Mouse (Mus musculus) embryonic facial prominence, embryonic 11.5 days (tissue): ENCODE results near the gene Sall1. TPM values are rescaled to one million over a fixed set of nuclear protein-coding genes. Genes with fewer than 3 reads are reported as not detected.

Source experiments
- ATAC-seq: fragments of 200-750 bp; cut with Nextera tagmentation; replicated peaks from 2 replicates; pipeline ENCODE4 v1.8.0; 2017; ENCODE audit warnings: low read depth; ENCODE audit not compliant: insufficient number of reproducible peaks, low FRiP score, low TSS enrichment
- DNase-seq: peaks from one replicate; pipeline ENCODE4 v3.0.0-alpha.2; 2015; ENCODE audit warnings: low spot score
- H3K27ac ChIP-seq: fragments of 300-500 bp; sonication (generic); replicated peaks from 2 replicates; pipeline ENCODE4 v1.5.1; 2014; ENCODE audit warnings: mild to moderate bottlenecking, low read depth, low read length, control low read depth
- H3K27me3 ChIP-seq: fragments of 300-500 bp; sonication (generic); 2 replicates; pipeline ENCODE4 v1.6.1; 2014; ENCODE audit warnings: mild to moderate bottlenecking, low read length, moderate library complexity, mixed read lengths; ENCODE audit not compliant: control insufficient read depth, insufficient read depth
- H3K36me3 ChIP-seq: fragments of 300-500 bp; sonication (generic); replicated peaks from 2 replicates; pipeline ENCODE4 v1.6.1; 2014; ENCODE audit warnings: low read depth, mild to moderate bottlenecking, low read length, moderate library complexity, mixed read lengths; ENCODE audit not compliant: control insufficient read depth, insufficient read depth
- H3K4me1 ChIP-seq: fragments of 300-500 bp; sonication (generic); 2 replicates; pipeline ENCODE4 v1.6.1; 2014; ENCODE audit warnings: low read length, mixed read lengths; ENCODE audit not compliant: control insufficient read depth, insufficient read depth
- H3K4me2 ChIP-seq: fragments of 300-500 bp; sonication (generic); 2 replicates; pipeline ENCODE4 v1.6.1; 2014; ENCODE audit warnings: low read depth, mild to moderate bottlenecking, control low read depth, low read length, moderate library complexity
- H3K4me3 ChIP-seq: fragments of 300-500 bp; sonication (generic); 2 replicates; pipeline ENCODE4 v1.5.1; 2014; ENCODE audit warnings: low read depth, low read length, control low read depth
- H3K9ac ChIP-seq: fragments of 300-500 bp; sonication (generic); replicated peaks from 2 replicates; pipeline ENCODE4 v1.6.1; 2014; ENCODE audit warnings: mild to moderate bottlenecking, control low read depth, low read length
- H3K9me3 ChIP-seq: fragments of 300-500 bp; sonication (generic); replicated peaks from 2 replicates; pipeline ENCODE4 v1.6.1; 2016; ENCODE audit warnings: mild to moderate bottlenecking, low read length, inconsistent platforms, mixed read lengths; ENCODE audit not compliant: control insufficient read depth
- WGBS: fragments of 180-500 bp; shearing (Covaris S2); extraction: QIAGEN DNeasy Blood & Tissue Kit; methylation state at CpG from one replicate; pipeline ENCODE4 v1.1.7; 2014; 5-methylcytosine and 5-hydroxymethylcytosine counted together
- polyA plus RNA-seq: library from polyadenylated mRNA; unstranded; fragments of >200 nt; fragmentation: Nextera tagmentation; extraction: Ambion mirVana; gene quantifications from 2 replicates; pipeline ENCODE4 v1.2.1, GENCODE M21; 2014

The Sall1 gene
- polyA plus RNA-seq, 1 experiment from 2014 or later, result 4.8 TPM

DNA sequence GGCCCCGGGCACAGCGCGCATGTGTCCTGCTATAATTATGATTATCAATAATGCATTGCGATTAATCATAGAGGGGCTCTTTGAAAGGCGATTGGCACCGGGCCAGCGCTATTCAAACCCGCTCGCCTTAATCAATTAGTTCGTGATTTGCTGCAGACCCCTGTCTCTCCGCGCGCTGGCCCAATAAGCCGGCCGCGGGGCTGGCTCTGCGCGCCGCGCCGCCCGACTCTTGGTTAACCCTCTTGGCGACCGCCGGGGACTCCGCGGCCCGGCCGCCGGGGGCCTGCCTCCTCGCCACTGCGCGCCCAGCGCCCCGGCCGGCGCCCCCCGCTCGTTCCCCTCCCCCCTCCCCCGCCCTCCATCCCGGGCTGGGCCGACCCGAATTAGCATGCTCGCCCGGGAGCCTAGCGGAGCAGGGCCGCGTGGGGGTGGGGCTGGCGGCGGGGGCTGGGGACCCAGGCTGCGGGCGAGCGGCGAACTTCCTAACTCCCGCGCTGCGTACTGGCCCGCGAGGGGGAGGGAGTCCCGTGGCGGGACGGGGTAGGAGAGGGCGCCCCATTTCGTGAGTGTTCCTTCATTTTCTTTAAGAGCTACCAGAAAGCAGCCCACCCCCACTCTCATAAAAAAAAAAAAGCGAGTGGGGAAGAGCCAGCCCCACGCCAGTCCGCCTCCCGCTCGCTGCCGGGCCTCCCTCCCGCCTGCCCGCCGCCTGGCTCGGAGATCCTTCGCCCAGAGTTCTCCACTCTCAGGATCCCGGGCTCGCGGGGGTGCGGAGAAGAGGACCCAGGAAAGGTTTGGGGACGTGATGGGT is 1.2 kb downstream of the Sall1 start:
- H3K9me3 ChIP-seq, result no peaks in the 10 kb centered on the region
- H3K36me3 ChIP-seq, result no peaks in the 10 kb centered on the region
- peak overlapping the region; percentile 48; the same call in 1 of the 2 replicates for H3K27ac ChIP-seq
- peak overlapping the region; percentile 76 for H3K9ac ChIP-seq
- H3K4me1 ChIP-seq, result peaks cover 11% of the 10 kb centered on the region
- under 1% methylated on average over 71 of the region's 80 CpGs for WGBS
- ATAC-seq, result peak; percentile 76
- H3K4me2 ChIP-seq, result peak overlapping the region; percentile 71
- peak; percentile 89 for DNase-seq
- H3K4me3 ChIP-seq, result peak overlapping the region; percentile 43
- H3K27me3 ChIP-seq, result peaks cover 11% of the 10 kb centered on the region

DNA sequence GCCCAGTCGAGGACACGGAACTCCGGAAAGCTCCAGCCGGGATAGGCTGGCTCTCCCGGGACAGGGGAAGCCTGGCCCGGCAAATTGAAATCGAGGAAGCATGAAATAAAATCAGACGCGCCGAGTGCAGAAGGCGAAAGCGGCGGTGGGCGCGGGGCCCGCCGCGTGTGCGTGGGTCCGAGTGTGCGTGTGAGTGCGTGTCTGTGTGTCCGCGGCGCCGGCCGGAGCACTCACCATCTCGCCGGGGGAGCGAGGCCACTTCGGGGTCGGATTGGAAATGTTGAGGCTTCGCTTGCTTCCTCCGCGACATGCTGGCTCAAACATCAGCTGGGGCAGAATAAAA is 1.9 kb downstream of the Sall1 start:
- Histone ChIP-seq H3K27ac (peak overlapping the region; percentile 63), H3K4me2 (peak overlapping the region; percentile 71), H3K9ac (peak overlapping the region; percentile 76), H3K4me1 (peaks cover 11% of the 10 kb centered on the region), H3K9me3 (no peaks in the 10 kb centered on the region), H3K4me3 (peak overlapping the region; percentile 43), H3K27me3 (peaks cover 10% of the 10 kb centered on the region), H3K36me3 (no peaks in the 10 kb centered on the region)
- DNase-seq (peak; percentile 58), ATAC-seq (no peak)
- WGBS, result under 1% methylated on average over 35 of the region's 35 CpGs

DNA sequence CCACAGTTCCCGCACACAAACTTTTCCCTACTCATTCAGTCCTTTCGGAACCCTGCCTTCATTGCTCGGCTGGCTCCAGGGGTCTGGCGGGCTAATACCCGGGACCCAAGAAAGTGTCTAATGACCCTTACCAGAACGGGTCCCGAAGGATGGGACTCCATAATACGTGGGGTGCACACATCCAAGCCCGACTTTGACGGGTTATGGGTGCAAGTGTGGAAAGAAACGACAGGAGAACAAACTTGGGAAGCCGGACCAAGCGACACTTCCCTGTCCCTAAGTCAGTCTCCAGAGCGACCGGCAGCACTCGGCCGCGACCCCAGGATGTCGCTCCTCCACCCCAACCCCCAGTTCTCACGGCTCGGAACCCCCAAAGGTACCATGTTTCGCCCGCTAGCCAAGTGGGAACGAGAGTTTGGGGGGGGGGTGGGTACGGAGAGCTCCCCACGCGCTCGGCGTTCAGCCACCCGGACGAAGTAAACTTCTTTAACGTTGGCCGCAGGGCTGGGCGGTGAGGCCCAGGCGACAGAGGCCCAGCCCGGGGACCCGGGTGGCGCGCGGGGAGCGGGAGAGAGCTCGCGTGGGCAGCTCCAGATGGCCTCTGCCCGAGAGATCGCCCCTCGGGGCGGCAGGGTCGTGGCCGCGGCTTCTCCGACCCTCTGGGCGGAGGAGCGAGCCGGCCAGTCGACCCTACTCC is 2.4 kb downstream of the Sall1 start:
- peak overlapping the region; percentile 76 for H3K9ac ChIP-seq
- DNase-seq (no peak), ATAC-seq (no peak)
- no peaks in the 10 kb centered on the region for H3K9me3 ChIP-seq
- no peaks in the 10 kb centered on the region for H3K36me3 ChIP-seq
- H3K27ac ChIP-seq, result peak overlapping the region; percentile 63
- peaks cover 5% of the 10 kb centered on the region; the same call in 1 of the 2 replicates for H3K27me3 ChIP-seq
- peak overlapping the region; percentile 43 for H3K4me3 ChIP-seq
- peaks cover 8% of the 10 kb centered on the region for H3K4me1 ChIP-seq
- H3K4me2 ChIP-seq, result peak overlapping the region; percentile 71
- WGBS, result under 1% methylated on average over 55 of the region's 55 CpGs

GRCm38 (mm10) chr8:89040751-89041420 is 3.1 kb downstream of the Sall1 start:
- DNase-seq, result peak; percentile 46
- Histone ChIP-seq H3K4me3 (peak overlapping the region; percentile 43), H3K27me3 (peaks cover 4% of the 10 kb centered on the region; the same call in 1 of the 2 replicates), H3K4me1 (peaks cover 4% of the 10 kb centered on the region; the same call in 1 of the 2 replicates), H3K36me3 (no peaks in the 10 kb centered on the region), H3K27ac (peak overlapping the region; percentile 16; the same call in 1 of the 2 replicates), H3K4me2 (peak overlapping the region; percentile 71), H3K9me3 (no peaks in the 10 kb centered on the region), H3K9ac (peak overlapping the region; percentile 76)
- WGBS, result 1% methylated on average over 40 of the region's 40 CpGs
- no peak for ATAC-seq

DNA sequence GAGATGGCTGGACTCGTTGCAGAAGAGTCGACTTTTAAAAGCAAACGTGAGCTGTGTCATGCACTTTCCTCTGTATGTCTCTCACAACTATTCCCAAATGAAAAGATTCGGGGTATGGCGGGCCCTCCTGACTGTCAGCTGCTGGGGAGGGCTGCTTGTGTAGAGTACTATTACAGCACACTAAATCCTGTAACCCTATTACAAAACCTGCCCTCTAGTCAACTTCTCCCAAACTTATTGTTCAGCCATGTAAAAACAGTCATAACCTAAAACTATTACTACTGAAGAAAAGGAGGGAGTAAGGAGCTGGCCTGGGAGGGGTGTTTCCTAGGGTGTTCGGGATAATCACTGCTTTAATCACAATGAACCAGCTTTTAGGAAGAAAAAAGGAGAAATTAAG is 4.1 kb downstream of the Sall1 start:
- Histone ChIP-seq H3K4me3 (no peak overlapping the region), H3K4me1 (peaks cover 4% of the 10 kb centered on the region; the same call in 1 of the 2 replicates)
- ATAC-seq, result no peak

DNA sequence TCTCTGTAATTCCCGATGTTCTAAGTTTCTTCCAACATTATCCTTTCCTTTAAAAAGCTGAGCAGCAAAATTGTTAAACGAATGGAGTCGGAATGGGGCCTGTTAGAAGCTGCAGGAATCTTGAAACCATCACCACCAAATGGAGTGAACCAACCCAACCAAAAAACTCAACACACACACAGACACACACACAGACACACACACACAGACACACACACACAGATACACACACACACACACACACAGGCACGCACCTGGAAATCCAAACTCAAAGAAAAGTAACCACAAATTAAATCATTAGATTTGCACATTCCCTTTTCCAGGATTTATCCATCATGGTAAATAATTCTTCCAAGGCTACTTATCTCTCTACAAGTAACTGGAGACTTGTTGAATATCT is 5.0 kb downstream of the Sall1 start:
- peaks cover 4% of the 10 kb centered on the region; the same call in 1 of the 2 replicates for H3K4me1 ChIP-seq
- H3K4me2 ChIP-seq, result no peak overlapping the region
- H3K4me3 ChIP-seq, result no peak overlapping the region
- no peak for ATAC-seq
- DNase-seq, result no peak
- no peak overlapping the region for H3K27ac ChIP-seq
- no peaks in the 10 kb centered on the region for H3K27me3 ChIP-seq
- H3K36me3 ChIP-seq, result no peaks in the 10 kb centered on the region
- H3K9me3 ChIP-seq, result no peaks in the 10 kb centered on the region
- H3K9ac ChIP-seq, result no peak overlapping the region
- WGBS, result 55% methylated on average over 4 of the region's 4 CpGs

More for the DNA sequence above, 4.1 kb downstream of the Sall1 start:
- Histone ChIP-seq H3K9ac (no peak overlapping the region), H3K27me3 (no peaks in the 10 kb centered on the region), H3K9me3 (no peaks in the 10 kb centered on the region), H3K4me2 (no peak overlapping the region), H3K36me3 (no peaks in the 10 kb centered on the region), H3K27ac (no peak overlapping the region)
- WGBS, result 13% methylated on average over 6 of the region's 6 CpGs
- no peak for DNase-seq

DNA sequence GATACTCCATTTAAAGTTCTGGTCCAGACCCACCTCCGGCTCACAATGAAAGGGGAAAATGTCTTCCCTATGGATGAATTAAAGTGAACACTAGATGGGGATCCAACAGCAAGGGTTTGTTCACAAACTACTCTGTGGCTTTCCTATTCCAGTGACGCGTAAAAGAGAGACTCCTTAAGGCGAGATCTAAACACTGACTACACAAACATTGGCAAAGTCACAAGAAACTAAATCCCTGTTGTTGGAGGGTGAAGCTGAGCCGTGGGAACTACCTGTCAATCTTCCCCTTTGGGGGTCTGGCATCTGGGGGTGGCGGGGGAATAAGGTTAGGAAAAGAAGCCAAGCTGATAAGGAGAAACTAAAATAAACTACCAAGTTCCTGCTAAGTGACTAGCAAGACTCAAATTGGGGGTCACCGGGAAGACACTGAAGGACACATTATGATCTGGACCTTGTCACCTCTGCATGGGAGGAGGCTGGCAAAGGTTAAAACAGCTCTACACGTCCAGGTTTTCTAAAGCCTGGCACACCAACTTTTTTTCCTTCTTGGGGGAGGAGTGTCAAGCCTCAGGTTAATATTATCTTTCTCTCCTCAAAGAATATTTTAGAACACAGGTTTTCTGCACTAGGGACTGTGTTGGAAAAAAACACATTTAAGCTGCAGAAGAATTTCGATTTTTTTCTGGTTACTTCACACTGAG is 6.3 kb downstream of the Sall1 start:
- H3K4me1 ChIP-seq, result no peaks in the 10 kb centered on the region
- ATAC-seq (no peak), DNase-seq (peak; percentile 37)
- no peak overlapping the region for H3K9ac ChIP-seq
- no peaks in the 10 kb centered on the region for H3K9me3 ChIP-seq
- H3K36me3 ChIP-seq, result no peaks in the 10 kb centered on the region
- 13% methylated on average over 9 of the region's 9 CpGs for WGBS
- no peak overlapping the region for H3K4me2 ChIP-seq
- no peaks in the 10 kb centered on the region for H3K27me3 ChIP-seq
- H3K4me3 ChIP-seq, result no peak overlapping the region
- H3K27ac ChIP-seq, result no peak overlapping the region
